Mouse (Mus musculus) T-helper 1 cell (primary cell): Measurements from ENCODE around the gene Nlrc4.
"Not testable (repeated sequence)": the region's sequence is repeated elsewhere in the genome, so short reads cannot be mapped to it uniquely, and the experiment has no call there.

Experiments used
- in situ Hi-C: fragments of 300-600 bp; cut with MboI, MseI; formaldehyde crosslinking; loops from one replicate; pipeline ENCODE4 v1.15.1; 2025; ENCODE audit warnings: high pct_unique_total_duplicates

The Nlrc4 gene

DNA sequence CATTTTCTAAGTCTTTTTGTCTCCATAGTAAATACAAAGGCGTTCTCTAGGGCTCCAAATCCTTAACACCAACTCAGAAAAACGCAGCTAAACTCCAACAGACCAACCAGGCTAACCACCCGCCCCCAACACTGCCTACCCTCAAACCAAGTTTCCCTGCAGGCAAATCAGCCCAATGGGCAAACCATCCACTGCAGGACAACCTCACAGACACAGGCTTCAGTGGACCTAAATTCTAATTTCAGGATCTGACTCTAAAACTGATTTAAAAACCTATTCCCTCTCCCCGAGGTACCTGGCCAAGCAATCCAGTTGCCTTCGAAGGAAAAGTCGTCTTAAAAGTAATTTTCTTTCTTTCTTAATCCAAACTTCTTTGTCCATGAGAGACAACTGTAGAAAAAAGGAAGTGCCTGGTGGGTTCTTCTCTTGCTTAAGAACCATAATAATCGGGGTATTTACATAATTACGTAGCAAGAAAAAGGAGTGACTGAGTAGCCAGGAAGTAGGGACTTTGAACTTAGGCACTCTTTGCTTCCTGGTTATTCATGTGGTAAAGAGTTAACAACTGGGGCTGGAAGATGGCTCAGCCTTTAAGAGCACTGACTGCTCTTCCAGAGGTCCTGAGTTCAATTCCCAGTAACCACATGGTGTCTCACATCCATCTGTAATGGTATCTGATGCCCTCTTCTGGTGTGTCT lies at the start of gene Nlrc4:
Gene Nlrc4, minus strand, starts transcription at position 432 of the 698 bp plus-strand sequence.
- in situ Hi-C loops: no loop called here

DNA sequence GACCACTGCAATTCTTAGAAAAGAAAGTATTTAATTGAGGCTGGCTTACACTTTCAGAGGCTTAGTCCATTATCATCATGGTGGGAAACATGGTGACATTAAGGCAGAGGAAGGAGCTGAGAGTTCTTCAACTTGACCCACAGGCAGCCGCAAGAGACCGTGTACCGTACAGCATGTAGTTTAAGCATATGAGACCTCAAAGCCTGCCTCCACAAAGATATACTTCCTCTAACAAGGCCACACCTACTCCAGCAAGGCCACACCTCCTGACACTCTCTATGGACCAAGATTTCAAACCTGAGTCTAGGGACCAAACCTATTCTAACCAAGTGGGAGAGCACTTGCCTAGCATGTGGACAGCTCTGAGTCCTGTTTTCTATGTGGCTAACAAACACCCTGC lies 49.7 kb upstream of the Nlrc4 start:
- in situ Hi-C loops: no loop called here

DNA sequence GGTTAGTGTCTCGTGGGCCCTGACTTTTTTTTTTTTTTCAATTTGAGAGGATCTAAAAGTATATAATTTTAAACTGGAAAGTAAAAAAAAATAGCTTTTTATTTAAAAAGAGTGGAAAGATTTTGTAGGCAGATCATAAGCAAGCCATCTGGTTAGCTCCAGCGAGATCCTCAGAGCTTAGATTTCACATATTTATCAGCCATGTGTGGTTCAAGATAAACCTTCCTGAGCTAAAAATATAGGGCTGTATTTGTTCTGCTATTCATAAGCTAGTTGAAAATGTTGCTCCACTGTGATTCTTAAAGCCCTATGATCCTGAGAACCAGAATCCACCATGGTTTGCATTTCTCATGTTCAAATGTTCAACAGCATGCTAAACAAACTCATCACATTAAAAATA lies 49.0 kb upstream of the Nlrc4 start:
- in situ Hi-C loops: no loop called here

DNA sequence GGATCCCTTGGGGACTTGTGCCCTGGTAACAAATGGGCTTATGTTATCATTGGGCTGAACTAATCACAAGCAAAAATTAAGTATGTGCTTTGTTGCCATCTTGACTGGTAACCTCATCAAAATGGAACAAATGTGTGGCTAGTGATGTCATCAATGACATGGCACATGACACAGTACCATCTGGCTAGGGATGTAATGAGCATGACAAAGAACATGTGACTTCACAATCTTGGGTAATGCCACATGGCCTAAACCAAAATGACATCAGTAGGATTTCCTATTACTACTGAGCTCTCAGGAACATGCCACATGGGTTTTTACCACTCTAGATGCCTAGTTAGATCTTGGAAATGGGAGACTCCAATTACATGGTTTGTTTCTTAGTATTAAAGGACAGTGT lies 42.1 kb upstream of the Nlrc4 start:
- in situ Hi-C loops: no loop called here

DNA sequence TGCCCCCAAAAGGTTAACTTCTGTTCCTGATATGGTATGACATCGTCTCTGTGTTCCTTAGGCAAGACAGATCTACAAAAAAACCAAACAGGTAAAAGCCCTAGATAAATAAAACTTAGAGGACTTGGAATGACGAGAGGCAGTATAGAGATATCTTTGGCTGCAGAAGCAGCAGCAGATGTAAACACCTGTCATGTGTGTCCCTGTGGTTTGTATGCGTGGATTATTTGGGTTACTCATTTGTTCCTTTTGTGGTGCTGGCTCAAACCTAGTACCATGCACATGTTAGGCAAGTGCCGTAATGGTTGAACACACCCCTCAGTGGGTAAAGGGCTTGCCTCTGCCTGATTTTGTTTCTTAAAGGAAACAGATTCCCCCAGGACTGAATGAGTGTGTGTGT lies 41.3 kb upstream of the Nlrc4 start:
- in situ Hi-C loops: no loop called here

DNA sequence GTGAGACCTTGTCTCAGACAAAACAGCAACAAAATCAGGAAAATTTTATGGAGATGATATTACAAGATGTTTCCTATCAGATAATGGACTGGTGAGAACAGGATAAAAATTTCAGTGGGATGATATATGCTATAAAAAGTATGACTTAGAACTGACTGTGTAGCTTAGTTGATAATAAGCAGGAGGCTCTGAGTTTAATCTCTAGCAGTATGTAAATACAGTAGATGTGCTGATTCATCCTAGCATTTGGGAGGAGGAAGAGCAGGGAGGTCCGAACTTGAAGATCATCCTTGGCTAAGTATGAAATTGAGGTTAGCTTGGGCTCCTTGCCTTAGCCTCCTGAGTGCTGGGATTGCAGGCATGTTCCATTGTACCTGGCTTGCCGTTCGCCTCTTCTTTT lies 32.6 kb upstream of the Nlrc4 start:
- in situ Hi-C loops: no loop called here

DNA sequence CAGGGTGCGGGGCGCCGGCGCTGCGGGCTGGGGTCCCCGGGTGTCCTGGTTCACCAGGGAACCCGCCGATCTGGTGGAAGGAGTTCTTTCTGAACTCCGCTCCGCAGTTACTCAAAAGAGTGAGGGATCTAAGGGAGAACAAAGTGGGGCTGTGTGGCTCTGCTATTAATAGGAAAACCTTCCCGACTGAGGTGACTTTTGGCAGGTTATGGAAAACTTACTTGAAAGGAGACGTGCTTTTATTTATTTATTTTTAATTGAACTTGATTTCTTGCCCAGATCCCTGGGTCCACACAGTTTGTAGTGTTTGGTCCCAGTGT lies 30.9 kb upstream of the Nlrc4 start:
- in situ Hi-C loops: no loop called here

DNA sequence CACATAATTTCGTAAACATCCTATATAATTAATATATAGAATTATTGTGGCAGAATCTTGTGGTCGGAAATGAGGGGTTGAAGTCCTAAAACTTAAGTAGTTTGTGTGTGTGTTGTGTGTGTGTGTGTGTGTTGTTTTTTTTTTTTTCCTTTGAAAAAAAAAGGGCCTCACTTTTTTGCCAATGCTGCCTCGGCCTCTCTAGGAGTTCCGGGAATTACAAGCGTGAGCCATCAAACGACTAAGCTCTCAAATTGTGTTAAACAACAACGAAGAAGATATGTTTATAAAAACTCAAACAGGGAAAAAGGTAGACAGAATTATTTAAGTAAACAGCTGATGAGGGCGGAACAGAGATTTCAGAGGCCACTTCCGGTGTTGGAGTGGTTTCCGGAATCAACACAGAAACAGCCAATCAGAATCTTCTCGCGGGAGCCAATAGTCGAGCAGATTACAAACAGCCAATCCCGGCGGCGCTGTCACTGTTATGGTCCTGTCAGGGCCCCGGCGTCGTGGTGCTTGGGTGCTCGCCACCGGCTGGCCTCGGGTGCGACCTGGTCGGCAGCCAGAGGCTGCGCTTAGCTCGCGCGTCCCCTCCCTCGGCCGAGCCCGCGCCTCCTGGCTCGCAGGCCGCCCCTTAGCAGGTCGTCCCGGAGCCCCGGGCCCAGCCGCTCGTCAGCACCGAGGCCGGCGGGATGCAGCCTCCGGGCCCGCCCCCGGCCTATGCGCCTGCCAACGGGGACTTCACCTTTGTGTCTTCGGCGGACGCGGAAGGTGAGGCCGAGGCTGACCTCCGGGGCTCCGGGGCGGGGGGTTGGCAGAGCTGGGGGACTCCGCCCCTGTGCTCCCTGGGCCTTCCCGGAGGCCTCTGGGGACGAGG lies 30.3 kb upstream of the Nlrc4 start, which contains the start of gene Yipf4:
Gene Yipf4, plus strand, starts transcription at position 470 of the 877 bp plus-strand sequence.
- in situ Hi-C loops: no loop called here

DNA sequence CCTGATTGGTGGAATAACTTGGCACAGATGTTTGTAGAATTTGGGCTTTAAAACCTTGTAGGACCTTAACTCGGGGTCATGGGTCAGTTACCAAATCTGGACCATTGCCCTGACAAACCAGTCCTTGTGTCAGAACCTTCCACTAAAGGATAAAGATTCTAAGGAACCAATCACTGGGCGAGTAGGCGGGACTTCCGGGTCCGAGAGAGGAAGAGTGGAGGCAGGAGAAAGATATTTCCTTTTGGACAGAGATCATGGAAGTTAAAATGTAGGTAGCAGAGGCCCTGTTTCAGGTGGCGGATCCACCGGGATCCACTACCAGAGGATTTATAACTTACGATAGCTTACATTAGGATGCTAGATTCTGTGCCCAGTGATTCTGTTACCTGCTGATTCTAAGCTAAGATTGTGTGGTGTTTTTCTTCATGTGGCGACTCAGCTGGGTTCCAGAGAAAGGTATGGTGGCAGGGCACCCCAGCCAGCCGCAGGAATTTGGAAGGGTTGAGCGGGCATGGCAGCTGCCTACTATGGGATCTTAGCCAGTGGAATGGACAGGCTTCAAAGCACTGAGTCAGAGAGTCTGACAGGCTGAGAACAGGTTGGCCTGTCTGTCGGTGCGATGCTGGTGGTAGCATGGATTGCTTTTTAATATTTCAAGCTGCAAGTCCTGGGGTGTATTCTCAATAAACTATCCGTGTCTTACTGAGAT lies 21.6 kb upstream of the Nlrc4 start:
- in situ Hi-C loops: no loop called here

DNA sequence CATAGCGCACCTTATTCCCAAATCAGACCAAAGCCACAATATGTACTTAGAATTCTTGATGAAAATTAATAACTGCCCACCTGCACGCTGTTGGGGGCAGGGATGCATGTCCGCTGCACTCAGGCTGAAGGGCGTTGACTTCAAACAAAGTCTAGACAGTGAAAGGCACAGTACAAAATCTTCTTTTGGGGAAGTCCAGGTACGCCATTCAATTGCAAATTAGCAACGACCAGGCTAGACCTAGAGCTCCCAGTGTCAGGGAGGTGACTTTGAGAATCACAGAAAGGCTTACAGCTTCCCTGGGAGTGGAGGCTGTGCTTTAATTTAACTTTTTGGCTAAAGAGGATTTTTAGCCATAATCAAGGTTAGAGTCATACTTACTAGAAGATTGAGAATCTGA lies 11.2 kb upstream of the Nlrc4 start:
- in situ Hi-C loops: not testable (repeated sequence)

DNA sequence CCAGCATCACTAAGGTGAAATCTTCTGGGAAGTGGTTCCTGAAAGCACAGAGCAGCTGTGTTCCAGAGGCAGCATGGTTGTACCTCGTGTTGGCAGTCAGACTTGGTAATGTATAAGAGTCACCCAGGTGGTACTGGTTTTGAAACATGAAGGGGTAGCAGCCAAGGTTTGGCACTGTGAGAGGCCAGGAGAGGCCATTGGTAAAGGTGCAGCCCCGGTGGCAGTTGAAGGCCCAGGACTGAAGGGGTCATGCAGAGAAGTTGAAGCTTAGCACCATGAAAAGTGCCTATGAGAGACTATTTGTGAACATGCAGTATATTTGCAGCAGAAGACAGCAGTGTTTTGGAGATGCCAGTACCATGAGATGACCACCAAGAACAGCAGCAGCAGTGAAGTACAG lies 9.0 kb upstream of the Nlrc4 start:
- in situ Hi-C loops: not testable (repeated sequence)

DNA sequence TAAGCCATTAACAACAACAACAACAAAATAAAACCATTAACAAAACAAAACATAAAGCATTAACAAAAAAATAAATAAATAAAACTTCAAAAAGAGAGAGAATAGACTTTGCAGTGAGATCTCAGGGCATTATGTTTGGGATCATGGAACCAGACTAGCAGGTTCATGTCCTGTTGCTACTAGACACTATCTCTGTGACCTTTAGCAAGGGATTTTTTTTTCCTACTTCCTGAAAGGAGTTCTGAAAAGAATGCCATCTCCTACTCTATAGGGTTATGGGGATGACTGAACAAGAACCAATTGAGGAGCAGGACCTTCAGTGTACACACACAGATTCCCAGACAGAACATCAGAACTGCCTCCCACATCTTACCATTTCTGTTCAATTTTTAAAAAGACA lies 4.6 kb upstream of the Nlrc4 start:
- in situ Hi-C loops: no loop called here

DNA sequence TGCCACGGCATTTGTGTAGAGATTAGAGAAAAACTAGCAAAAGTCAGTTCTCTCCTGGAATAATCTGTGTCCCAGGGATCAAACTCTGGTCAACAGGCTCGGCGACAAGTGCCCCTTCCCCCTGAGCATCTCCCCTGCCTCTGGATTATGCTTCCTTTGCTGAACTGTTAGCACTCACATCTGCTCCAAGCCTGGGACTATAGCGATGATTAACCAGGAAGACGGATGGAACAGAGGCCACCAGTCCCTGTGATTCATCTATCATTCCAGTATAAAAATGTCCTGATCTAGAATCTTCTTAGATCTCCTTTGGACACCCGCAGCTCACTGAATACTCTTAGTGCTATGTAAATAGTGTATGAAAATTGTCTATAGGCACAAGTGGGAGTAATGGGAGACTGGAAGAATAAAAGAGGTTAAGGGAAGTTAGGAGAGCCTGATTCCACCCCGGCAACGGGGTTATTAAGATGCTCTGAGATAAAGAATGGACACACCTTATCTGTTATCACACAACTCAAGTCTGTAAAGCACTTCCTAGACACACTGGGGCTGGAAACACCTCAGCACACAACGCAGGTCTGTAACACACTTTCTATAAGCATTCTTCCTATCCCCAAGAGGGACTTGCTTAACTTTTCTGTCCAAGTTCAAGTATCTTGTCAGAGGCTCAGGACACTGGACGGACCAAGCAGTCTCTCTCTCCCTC lies 817 bp downstream of the Nlrc4 start:
- in situ Hi-C loops: no loop called here

DNA sequence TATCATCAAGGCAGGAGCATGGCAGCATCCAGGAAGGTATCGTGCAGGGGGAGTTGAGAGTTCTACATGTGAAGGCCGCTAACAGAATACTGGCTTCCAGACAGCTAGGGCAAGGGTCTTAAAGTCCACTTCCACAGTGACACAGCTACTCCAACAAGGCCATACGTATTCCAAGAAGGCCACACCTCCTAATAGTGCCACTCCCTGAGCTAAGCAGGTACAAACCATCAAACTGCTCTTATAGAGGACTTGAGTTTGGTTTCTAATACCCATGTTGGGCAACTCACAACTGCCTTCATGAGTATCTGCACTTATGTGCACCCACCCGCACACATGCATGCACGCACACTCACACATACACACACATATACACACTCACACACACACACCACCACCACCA lies 2.1 kb downstream of the Nlrc4 start:
- in situ Hi-C loops: no loop called here

DNA sequence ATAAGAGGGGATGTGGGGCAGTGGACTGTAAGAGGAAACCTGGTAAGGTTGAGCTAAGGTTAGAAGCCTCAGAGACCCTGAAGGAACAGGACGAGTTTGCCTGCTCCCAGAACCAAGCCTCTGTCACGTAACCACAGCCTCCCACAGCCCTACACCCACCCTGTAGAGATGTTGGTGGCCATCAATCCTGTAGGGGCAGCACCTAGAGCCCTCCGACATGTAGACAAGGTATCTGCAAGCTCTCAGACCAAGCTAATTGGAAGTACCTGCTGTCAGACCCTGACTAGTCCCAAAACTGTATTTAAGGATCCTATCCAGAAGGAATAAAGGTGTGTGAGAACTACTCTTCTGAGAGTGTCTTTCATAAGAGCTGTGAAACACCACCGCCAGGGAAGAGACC lies 3.5 kb downstream of the Nlrc4 start:
- in situ Hi-C loops: no loop called here

DNA sequence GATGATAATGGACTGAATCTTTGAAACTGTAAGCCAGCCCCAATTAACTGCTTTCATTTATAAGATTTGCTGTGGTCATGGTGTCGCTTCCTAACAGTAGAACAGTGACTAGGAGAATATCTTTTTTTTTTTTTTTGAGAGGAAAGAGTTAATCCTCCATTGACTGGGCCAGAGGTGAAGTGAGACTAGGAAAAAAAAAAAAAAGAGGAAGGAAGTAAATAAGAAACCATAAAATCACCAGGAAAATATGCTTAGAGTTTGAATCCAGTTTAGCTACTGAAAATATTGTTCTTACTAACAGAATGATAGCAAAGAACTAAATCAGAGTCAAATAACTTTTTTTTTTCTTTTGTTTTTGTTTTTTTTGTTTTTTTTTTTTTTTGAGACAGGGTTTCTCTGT lies 4.3 kb downstream of the Nlrc4 start:
- in situ Hi-C loops: no loop called here

DNA sequence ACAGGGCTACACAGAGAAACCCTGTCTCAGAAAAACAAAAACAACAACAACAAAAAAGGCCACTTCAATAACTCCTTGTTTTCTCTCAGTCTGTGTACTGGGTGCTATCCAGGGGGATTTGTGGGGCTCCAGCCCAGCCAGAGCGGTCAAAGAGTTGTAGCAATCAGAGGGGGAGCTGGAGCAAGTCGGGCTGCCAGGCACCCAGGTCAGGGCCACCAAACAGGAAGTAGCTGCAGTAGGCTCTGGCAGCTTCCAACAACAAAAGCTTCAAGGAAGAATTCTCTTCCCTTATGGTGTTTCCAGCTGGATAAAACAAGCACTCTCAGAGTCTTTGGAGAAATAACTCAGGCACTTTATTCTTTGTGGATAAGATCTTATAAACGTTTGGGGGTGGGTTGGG lies 5.0 kb downstream of the Nlrc4 start:
- in situ Hi-C loops: no loop called here

DNA sequence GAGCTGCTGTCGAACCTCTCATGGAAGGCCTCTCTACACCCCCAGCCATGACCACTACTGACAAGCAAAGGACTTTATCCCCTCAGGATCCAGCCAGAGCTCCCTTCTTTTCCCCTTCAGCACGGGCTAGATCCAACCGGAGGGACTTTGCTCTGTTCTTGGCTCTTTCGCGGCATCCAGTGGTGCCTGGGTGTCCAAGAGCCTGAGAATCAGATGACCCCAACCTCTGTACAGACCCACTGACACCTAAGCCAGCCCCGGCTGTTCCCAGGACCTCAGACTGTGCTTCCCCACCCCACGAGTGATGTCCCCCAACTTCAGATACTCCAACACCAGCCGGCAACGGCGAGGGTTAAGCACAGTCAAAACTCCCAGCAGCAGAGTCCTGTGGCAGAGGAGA lies 9.2 kb downstream of the Nlrc4 start:
- in situ Hi-C loops: no loop called here

DNA sequence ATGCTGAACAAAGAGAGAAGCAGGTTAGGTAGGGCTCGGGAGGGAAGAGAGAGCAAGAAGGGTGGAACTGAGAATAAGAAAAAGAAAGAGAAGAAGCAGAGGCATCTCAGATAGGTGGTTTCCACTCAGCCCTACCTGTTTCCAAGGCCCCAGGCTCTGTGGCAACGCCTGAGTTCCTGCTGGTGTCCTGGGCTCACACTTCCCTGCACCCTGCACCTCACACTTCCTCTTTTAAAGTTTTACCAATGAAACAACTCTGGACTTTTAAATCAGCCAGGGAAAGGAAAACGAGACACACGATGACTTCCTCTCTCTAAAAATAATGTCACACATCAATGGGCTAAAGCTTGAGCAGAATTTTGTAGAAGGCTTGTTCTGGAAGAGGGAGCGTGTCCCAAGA lies 18.5 kb downstream of the Nlrc4 start:
- in situ Hi-C loops: no loop called here

DNA sequence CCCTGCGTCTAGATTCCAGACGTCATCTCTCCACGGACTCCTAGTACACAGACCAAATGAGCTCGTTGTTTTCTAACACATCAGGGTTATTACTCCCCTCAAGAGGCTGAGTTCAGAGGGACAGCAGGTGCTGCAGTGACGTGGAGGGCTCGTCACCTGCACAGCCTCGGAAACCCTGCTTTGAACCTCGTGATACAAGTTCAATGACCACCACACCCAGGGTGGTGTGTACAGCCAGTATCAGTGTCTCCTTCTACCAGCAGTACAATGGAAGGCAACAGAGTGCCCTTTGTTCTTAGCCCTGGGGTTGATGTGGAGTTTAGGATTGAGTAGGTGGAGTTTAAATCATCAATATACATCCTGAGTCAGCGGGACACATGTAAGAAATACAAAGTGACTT lies 21.2 kb downstream of the Nlrc4 start:
- in situ Hi-C loops: no loop called here

DNA sequence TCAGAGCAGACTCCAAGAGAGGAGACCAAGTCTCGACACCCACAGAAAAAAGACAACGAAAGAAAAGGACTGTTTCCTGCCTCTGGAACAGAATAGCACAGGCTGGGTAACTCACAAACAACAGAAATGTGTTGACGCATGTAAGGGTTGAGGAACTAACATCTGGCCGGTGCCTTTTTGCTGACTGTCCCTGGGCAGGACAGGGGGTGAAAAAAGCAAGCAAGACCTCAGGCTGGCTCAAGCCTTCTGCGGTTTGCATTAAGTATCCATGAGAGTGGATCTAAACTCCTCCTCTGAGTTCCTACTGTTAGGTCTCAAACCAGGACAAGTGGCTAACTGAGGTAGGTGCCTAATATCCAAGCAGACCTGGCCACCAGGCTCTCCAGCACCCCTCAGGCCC lies 26.3 kb downstream of the Nlrc4 start:
- in situ Hi-C loops: no loop called here

DNA sequence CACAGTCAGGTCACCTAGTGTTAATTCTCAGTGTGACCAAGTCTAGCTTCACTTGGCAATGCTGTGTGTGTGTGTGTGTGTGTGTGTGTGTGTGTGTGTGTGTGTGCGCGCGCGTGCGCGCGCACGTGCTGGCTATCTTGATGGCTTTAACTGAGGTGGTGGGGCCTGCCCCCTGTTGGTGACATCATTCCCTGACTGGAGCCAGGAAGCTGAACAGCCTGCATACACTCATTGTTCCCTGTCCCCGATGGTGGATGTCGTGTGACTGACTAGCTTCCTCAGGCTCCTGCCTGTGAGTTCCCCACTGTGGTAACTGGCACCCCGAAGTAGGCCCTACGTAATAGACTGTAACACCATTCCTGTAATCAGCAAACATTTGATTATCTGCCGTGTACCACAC lies 27.5 kb downstream of the Nlrc4 start:
- in situ Hi-C loops: no loop called here
